Mouse (Mus musculus) CH12.LX (cell line): Measurements from ENCODE around the gene Tmem178b. TPM values are rescaled to one million over a fixed set of nuclear protein-coding genes. Genes with fewer than 3 reads are reported as not detected.

Experiments
- DNase-seq: peaks from one replicate; pipeline ENCODE4 v3.0.0-alpha.2; 2013; ENCODE audit errors: extremely low read depth
- H3K27ac ChIP-seq: 2 replicates; pipeline ENCODE4 v1.5.1; 2012; ENCODE audit warnings: low read depth, mild to moderate bottlenecking, control low read depth, moderate library complexity; ENCODE audit not compliant: insufficient read depth
- H3K27me3 ChIP-seq: replicated peaks from 2 replicates; pipeline ENCODE3; 2012; ENCODE audit warnings: inconsistent platforms
- H3K36me3 ChIP-seq, 2 experiments: replicated peaks in 1 of 2; 2 replicates each; pipeline versions ENCODE3 to v1.6.1; 2012; ENCODE audit warnings: inconsistent platforms in 1 of 2, low read length in 1 of 2, mild to moderate bottlenecking in 1 of 2, mixed read lengths in 1 of 2, moderate library complexity in 1 of 2; ENCODE audit not compliant: control insufficient read depth in 1 of 2, insufficient read depth in 1 of 2
- H3K4me1 ChIP-seq, 2 experiments: 2 replicates each; pipeline ENCODE4 v1.6.1; 2012; ENCODE audit warnings: inconsistent platforms in 1 of 2, moderate library complexity in 1 of 2; ENCODE audit not compliant: insufficient read depth in 2 of 2, control insufficient read depth in 1 of 2
- H3K4me2 ChIP-seq: 2 replicates; pipeline ENCODE4 v1.6.1; 2012; ENCODE audit warnings: low read depth, mild to moderate bottlenecking, control low read depth; ENCODE audit not compliant: poor library complexity, insufficient read depth, severe bottlenecking
- H3K4me3 ChIP-seq, 3 experiments: fragments of 150-350 bp in 1 of 3; sonication (generic) in 1 of 3; replicated peaks in 1 of 3; 2 replicates each; pipeline versions ENCODE3 to v1.5.1; 2011 to 2012; ENCODE audit warnings: low read depth in 2 of 3, low read length in 2 of 3, mild to moderate bottlenecking in 2 of 3, moderate library complexity in 2 of 3, control low read depth in 1 of 3, improper control_type of control experiment in 1 of 3, inconsistent platforms in 1 of 3, mixed read lengths in 1 of 3; ENCODE audit not compliant: poor library complexity in 1 of 3
- H3K79me2 ChIP-seq: replicated peaks from 2 replicates; pipeline ENCODE4 v1.6.1; 2012; ENCODE audit warnings: mild to moderate bottlenecking, moderate library complexity; ENCODE audit not compliant: control insufficient read depth, poor library complexity, insufficient read depth, severe bottlenecking; ENCODE audit errors: extremely low read depth
- H3K9ac ChIP-seq: 2 replicates; pipeline ENCODE4 v1.6.1; 2012; ENCODE audit warnings: low read depth, mild to moderate bottlenecking, control low read depth, moderate library complexity; ENCODE audit not compliant: insufficient read depth
- H3K9me3 ChIP-seq: replicated peaks from 2 replicates; pipeline ENCODE3; 2012; ENCODE audit warnings: low read length, inconsistent platforms, mixed read lengths
- ETS1 ChIP-seq: conservative IDR thresholded peaks from 2 replicates; pipeline ENCODE4 v1.6.1; 2012; ENCODE audit warnings: low read depth, mild to moderate bottlenecking, inconsistent platforms, low read length, improper control_type of control experiment, moderate library complexity
- GABPA ChIP-seq: IDR thresholded peaks from 2 replicates; pipeline ENCODE4 v1.6.1; 2012; ENCODE audit warnings: low read depth, low read length, improper control_type of control experiment, inconsistent platforms; ENCODE audit not compliant: insufficient replicate concordance
- IRF4 ChIP-seq: IDR thresholded peaks from 2 replicates; pipeline ENCODE4 v1.6.1; 2014; ENCODE audit warnings: low read depth, mild to moderate bottlenecking, inconsistent platforms, low read length, improper control_type of control experiment
- POLR2A ChIP-seq: IDR thresholded peaks from 2 replicates; pipeline ENCODE4 v1.6.1; 2011; ENCODE audit warnings: low read depth, mild to moderate bottlenecking, improper control_type of control experiment, low read length
- TBP ChIP-seq: conservative IDR thresholded peaks from 2 replicates; pipeline ENCODE4 v1.6.1; 2011; ENCODE audit warnings: low read depth, low read length, improper control_type of control experiment
- TCF12 ChIP-seq: IDR thresholded peaks from 2 replicates; pipeline ENCODE4 v1.6.1; 2014; ENCODE audit warnings: low read depth, mild to moderate bottlenecking, inconsistent platforms, low read length, improper control_type of control experiment
- UBTF ChIP-seq: IDR thresholded peaks from 2 replicates; pipeline ENCODE4 v1.6.1; 2012; ENCODE audit warnings: low read depth, mild to moderate bottlenecking, inconsistent platforms, low read length, improper control_type of control experiment, moderate library complexity
- ZC3H11A ChIP-seq: IDR thresholded peaks from 2 replicates; pipeline ENCODE4 v1.6.1; 2012; ENCODE audit warnings: low read depth, mild to moderate bottlenecking, inconsistent platforms, low read length, improper control_type of control experiment
- ZMIZ1 ChIP-seq: IDR thresholded peaks from 2 replicates; pipeline ENCODE4 v1.6.1; 2012; ENCODE audit warnings: low read depth, mild to moderate bottlenecking, inconsistent platforms, low read length, improper control_type of control experiment
- ZNF384 ChIP-seq: IDR thresholded peaks from 2 replicates; pipeline ENCODE4 v1.6.1; 2012; ENCODE audit warnings: low read depth, low read length, improper control_type of control experiment, inconsistent platforms
- dilution Hi-C: fragments of 300-500 bp; cut with MboI; formaldehyde crosslinking; loops from 2 replicates; pipeline ENCODE4 v1.14.3; 2020; ENCODE audit warnings: low sequenced_read_pairs; ENCODE audit not compliant: extremely low pct_unique_long_range_greater_than_20kb, extremely low pct_ligation_motif_present
- in situ Hi-C: fragments of 300-500 bp; cut with MboI; formaldehyde crosslinking; loops from 3 replicates; pipeline ENCODE4 v1.14.3; 2019; ENCODE audit warnings: low sequenced_read_pairs, low pct_ligation_motif_present, low pct_unique_long_range_greater_than_20kb, mixed read lengths
- polyA plus RNA-seq: library from polyadenylated mRNA; unstranded; fragments of >175 nt; gene quantifications from 2 replicates; pipeline ENCODE4 v1.2.1, GENCODE M21; 2012; ENCODE audit warnings: low read depth; ENCODE audit not compliant: insufficient read length
- total RNA-seq, 2 experiments: library from RNA; depleted of rRNA; stranded (reverse); fragments of 300-350 nt in 1 of 2; fragments of >200 nt in 1 of 2; gene quantifications; 2 replicates each; pipeline ENCODE4 v1.2.3; 2012 to 2014

Tmem178b gene
- total and polyA plus RNA-seq, 3 experiments, result not detected

- Histone ChIP-seq H3K9ac (no peak overlapping the region), H3K79me2 (no peaks in the 10 kb centered on the region), H3K9me3 (no peaks in the 10 kb centered on the region), H3K4me1 (peaks cover 0 to 3% of the 10 kb centered on the region in 2 experiments; a peak in 1 of 4 replicates), H3K4me2 (no peak overlapping the region), H3K4me3 (no peak overlapping the region), H3K36me3 (no peaks in the 10 kb centered on the region), H3K27ac (no peak overlapping the region), H3K27me3 (peaks cover 9% of the 10 kb centered on the region)
- DNase-seq, result no peak
- dilution Hi-C loops (no loop called here), in situ Hi-C loops (no loop called here)
- TF ChIP-seq ZC3H11A, result no peak
- TF ChIP-seq IRF4, result no peak
- TF ChIP-seq TBP, result no peak
- TF ChIP-seq POLR2A, result no peak
- TF ChIP-seq ETS1, result no peak
- no peak for TF ChIP-seq GABPA
Measured at GRCm38 (mm10) chr6:40019396-40019795, 146.3 kb downstream of the Tmem178b start.

GRCm38 (mm10) chr6:40023592-40024335 lies 150.7 kb downstream of the Tmem178b start:
- Histone ChIP-seq H3K79me2 (no peaks in the 10 kb centered on the region), H3K9ac (no peak overlapping the region), H3K27me3 (peaks cover 7% of the 10 kb centered on the region), H3K36me3 (no peaks in the 10 kb centered on the region), H3K4me1 (no peaks in the 10 kb centered on the region), H3K4me2 (no peak overlapping the region), H3K27ac (no peak overlapping the region), H3K9me3 (no peaks in the 10 kb centered on the region), H3K4me3 (no peak overlapping the region)
- dilution Hi-C loops (no loop called here), in situ Hi-C loops (no loop called here)
- no peak for DNase-seq
- no peak for TF ChIP-seq TCF12
- TF ChIP-seq ZNF384, result no peak

- Histone ChIP-seq H3K9me3 (no peaks in the 10 kb centered on the region), H3K36me3 (no peaks in the 10 kb centered on the region), H3K4me3 (no peak overlapping the region), H3K4me1 (no peaks in the 10 kb centered on the region), H3K27me3 (peaks cover 3% of the 10 kb centered on the region), H3K9ac (no peak overlapping the region), H3K27ac (no peak overlapping the region)
- dilution Hi-C loops (no loop called here), in situ Hi-C loops (no loop called here)
- no peak for DNase-seq
- TF ChIP-seq TBP (no peak), ZMIZ1 (no peak), UBTF (no peak)
- TF ChIP-seq, all 38 proteins: peak for 0
- Histone ChIP-seq H3K4me2 (no peak overlapping the region), H3K79me2 (no peaks in the 10 kb centered on the region)
Measured at GRCm38 (mm10) chr6:40024336-40024934, 151.4 kb downstream of the Tmem178b start.
